Mouse (Mus musculus) liver, embryonic 12.5 days (tissue): ENCODE data around the gene Rora. TPM values are rescaled to one million over a fixed set of nuclear protein-coding genes. Genes with fewer than 3 reads are reported as not detected.

Source experiments
- ATAC-seq: fragments of 200-750 bp; cut with Nextera tagmentation; 2 replicates; pipeline ENCODE4 v1.8.0; 2017; ENCODE audit warnings: moderate number of reproducible peaks, mild to moderate bottlenecking, moderate library complexity
- H3K27ac ChIP-seq: fragments of 300-500 bp; sonication (generic); 2 replicates; pipeline ENCODE4 v1.5.1; 2016; ENCODE audit warnings: mild to moderate bottlenecking
- H3K27me3 ChIP-seq: fragments of 300-500 bp; sonication (generic); replicated peaks from 2 replicates; pipeline ENCODE4 v1.6.1; 2016; ENCODE audit warnings: mild to moderate bottlenecking, moderate library complexity
- H3K36me3 ChIP-seq: fragments of 300-500 bp; sonication (generic); 2 replicates; pipeline ENCODE4 v1.6.1; 2016; ENCODE audit warnings: mild to moderate bottlenecking, moderate library complexity
- H3K4me1 ChIP-seq: fragments of 300-500 bp; sonication (generic); 2 replicates; pipeline ENCODE4 v1.6.1; 2016
- H3K4me2 ChIP-seq: fragments of 300-500 bp; sonication (generic); 2 replicates; pipeline ENCODE4 v1.6.1; 2016; ENCODE audit warnings: mild to moderate bottlenecking, moderate library complexity
- H3K4me3 ChIP-seq: fragments of 300-500 bp; sonication (generic); 2 replicates; pipeline ENCODE4 v1.5.1; 2016; ENCODE audit warnings: mild to moderate bottlenecking, moderate library complexity
- H3K9ac ChIP-seq: fragments of 300-500 bp; sonication (generic); 2 replicates; pipeline ENCODE4 v1.6.1; 2016; ENCODE audit warnings: mild to moderate bottlenecking, moderate library complexity
- H3K9me3 ChIP-seq: fragments of 300-500 bp; sonication (generic); replicated peaks from 2 replicates; pipeline ENCODE4 v1.6.1; 2016; ENCODE audit warnings: mild to moderate bottlenecking, moderate library complexity
- WGBS: fragments of 180-500 bp; shearing (Covaris S2); methylation state at CpG from one replicate; pipeline ENCODE4 v1.1.7; 2016; ENCODE audit not compliant: insufficient replicate concordance; 5-methylcytosine and 5-hydroxymethylcytosine counted together
- polyA plus RNA-seq: library from polyadenylated mRNA; unstranded; fragments of >200 nt; fragmentation: Nextera tagmentation; extraction: Ambion mirVana; gene quantifications from 2 replicates; pipeline ENCODE4 v1.2.1, GENCODE M21; 2016

Rora gene
- polyA plus RNA-seq, 1 experiment from 2014 or later, result 2.4 TPM

DNA sequence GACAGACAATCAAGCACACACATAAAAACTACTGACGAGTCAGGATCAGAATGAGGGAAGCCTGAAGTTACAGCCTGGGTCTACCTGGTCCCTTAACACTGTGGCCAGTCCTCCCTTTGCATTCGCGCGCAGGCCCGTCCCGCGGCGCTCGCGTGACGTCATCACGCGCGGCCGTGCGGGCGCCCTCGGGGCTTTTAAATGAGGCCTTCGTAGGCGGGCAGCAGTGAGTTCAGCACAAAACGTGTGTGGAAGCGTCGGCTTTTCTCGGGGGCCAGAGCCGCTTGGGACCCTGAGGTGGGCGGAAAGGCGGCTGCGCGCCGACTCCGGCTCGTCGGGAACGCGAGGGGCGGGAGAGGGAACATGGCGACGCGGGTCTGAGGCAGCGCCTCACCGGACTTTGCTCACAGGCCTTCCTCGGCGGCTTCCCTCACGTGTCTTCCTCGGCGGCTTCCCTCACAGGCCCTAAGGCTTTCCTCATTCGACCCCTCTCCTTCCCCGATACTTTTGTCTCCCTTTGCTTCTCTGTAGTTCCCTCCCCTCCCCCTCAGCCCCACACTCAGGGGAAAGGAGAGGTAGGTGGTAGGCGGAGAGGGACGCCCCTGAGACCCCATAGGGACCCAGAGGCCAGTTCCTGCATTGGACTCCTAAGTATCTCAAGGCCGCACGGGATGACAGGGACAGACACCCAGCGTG, 744.3 kb downstream of the Rora start, which contains the start of gene Ice2:
TSS of gene Ice2 (plus strand) at position 147 of the 693 bp plus-strand sequence.
- Histone ChIP-seq H3K36me3 (0 out of 2 replicates have a peak, but pooled peaks cover 9% of the 10 kb centered on the region), H3K4me1 (peaks cover 16% of the 10 kb centered on the region), H3K9ac (peak within 1 kb of the TSS; percentile 80), H3K4me3 (peak within 1 kb of the TSS; percentile 73), H3K27ac (peak within 1 kb of the TSS; percentile 80), H3K27me3 (no peaks in the 10 kb centered on the region), H3K4me2 (peak within 1 kb of the TSS; percentile 93), H3K9me3 (no peaks in the 10 kb centered on the region)
- WGBS, result under 1% methylated on average over 53 of the region's 53 CpGs
- ATAC-seq, result peak; percentile 91

DNA sequence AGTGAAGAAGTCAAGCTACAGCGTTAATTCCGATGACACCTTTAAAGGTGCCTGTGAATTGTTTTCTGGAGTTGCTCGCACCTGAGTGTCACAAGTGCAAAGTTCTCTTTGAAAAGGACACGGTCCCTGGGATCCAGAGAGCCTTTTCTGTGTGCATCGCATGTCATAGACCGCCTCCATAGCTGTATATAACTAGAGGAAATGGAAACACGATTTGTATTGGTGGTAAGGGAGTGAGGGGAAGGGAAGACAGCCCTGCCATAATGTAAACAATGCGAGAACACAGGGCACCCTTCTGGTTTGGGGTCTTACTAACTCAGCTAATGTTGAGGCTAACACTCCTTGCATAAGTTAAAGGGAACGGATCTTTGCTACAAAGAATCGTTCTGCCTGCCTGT, 744.9 kb downstream of the Rora start:
- WGBS, result 9% methylated on average over 10 of the region's 10 CpGs
- peak; percentile 48; the same call in 1 of the 2 replicates for ATAC-seq
- no peaks in the 10 kb centered on the region for H3K27me3 ChIP-seq
- peak overlapping the region; percentile 80; the same call in 1 of the 2 replicates for H3K27ac ChIP-seq
- H3K36me3 ChIP-seq, result 0 out of 2 replicates have a peak, but pooled peaks cover 9% of the 10 kb centered on the region
- H3K4me3 ChIP-seq, result peak overlapping the region; percentile 73
- no peaks in the 10 kb centered on the region for H3K9me3 ChIP-seq
- peaks cover 16% of the 10 kb centered on the region for H3K4me1 ChIP-seq
- peak overlapping the region; percentile 80 for H3K9ac ChIP-seq
- H3K4me2 ChIP-seq, result peak overlapping the region; percentile 93

DNA sequence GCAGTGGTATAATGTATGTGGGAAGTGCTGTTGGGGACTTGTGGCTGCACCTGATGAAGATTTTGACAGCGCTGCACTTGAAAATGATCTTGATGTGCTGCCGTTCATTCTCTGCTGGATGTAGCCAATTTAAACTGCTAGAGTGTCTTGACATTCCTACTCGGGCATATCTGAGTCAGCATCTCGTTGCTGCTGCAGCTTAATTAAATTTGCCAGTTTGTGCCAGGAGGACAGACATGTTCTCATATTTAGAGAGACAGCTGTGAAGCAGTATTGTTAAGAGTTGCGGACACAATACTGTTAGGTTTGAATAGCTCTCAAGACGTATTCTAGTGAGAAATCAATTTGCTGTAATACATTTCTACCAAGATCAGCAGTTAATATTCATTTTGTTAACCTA, 751.1 kb downstream of the Rora start:
- Histone ChIP-seq H3K9me3 (no peaks in the 10 kb centered on the region), H3K27me3 (no peaks in the 10 kb centered on the region), H3K4me1 (no peaks in the 10 kb centered on the region), H3K4me2 (no peak overlapping the region), H3K27ac (no peak overlapping the region), H3K36me3 (peaks cover 21% of the 10 kb centered on the region; the same call in 1 of the 2 replicates), H3K9ac (no peak overlapping the region), H3K4me3 (no peak overlapping the region)
- WGBS, result 79% methylated on average over 6 of the region's 6 CpGs
- no peak for ATAC-seq

DNA sequence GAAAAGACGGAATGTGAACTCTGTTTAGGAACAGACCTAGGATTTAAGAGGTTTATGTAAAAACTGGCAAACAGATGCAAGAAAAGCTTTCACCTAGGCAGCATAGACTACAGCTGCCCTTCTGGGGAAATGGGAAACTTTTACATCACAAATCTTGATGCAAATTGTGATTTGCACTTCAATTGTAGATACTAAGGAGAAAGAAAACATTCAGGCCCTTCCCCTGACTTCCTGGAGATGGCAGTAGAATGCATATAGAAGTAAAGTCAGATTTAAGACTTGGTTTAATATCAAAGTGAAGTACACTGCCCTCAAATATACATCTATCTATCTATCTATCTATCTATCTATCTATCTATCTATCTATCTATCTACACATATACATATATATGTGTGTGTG, 765.9 kb downstream of the Rora start:
- Histone ChIP-seq H3K27ac (no peak overlapping the region), H3K9ac (no peak overlapping the region), H3K27me3 (no peaks in the 10 kb centered on the region), H3K9me3 (no peaks in the 10 kb centered on the region), H3K36me3 (peaks cover 81% of the 10 kb centered on the region), H3K4me3 (no peak overlapping the region), H3K4me1 (no peaks in the 10 kb centered on the region), H3K4me2 (no peak overlapping the region)
- WGBS, result 86% methylated on average over 1 of the region's 1 CpGs
- no peak for ATAC-seq

DNA sequence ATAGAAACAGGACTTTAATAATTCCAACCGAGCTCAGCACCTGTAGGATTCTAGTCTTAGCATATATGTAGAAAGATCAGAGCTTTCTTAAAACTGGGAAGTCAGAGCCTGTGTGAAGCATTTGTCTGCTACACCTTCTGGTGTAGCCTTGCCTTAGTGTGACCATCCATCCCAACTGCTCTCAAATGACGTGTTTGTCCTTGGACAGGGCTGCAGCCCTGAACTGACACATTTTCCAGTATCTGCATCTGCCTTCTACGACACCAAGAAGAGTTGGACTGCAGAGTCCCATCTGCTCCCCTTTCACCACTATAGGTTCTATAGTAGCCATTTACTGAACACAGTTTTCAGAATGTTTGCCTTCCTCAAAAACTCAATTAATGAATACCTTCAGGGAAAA, 776.9 kb downstream of the Rora start:
- Histone ChIP-seq H3K36me3 (peaks cover 74% of the 10 kb centered on the region), H3K9me3 (no peaks in the 10 kb centered on the region), H3K27me3 (no peaks in the 10 kb centered on the region), H3K27ac (no peak overlapping the region), H3K4me2 (no peak overlapping the region), H3K4me3 (no peak overlapping the region), H3K4me1 (no peaks in the 10 kb centered on the region), H3K9ac (no peak overlapping the region)
- ATAC-seq, result no peak
- WGBS, result 71% methylated on average over 3 of the region's 3 CpGs

DNA sequence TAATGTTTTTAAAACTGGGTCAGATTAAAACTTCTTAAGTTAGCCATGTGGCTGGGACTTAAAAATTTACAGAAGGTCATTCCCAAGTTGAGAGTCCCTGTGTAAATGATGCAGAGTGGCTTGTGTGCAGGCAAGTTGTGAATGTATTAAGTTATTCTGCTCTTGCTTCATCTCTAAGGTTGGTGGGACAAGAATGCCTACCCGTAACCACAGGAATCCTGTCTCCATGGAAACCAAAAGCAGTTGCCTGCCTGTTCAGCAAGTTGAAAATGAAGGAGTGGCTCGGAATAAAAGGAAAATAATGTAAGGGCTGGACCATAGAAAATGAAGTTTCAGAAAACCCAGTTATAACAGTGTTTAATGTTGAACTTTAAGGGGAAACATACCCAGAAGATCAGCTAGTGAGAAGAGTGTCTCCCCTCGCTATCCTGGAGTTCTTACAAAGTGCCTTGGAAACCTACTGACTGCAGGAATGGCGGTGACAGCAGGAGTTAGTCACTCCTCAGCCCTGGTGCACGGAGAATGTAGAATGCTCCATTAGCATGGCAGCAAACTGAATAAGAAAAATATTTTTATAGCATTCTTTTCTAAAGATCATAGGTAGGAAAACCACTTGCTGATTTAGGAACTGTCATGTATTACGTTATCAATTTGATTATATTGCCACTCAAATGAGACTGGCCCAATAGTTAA, 778.4 kb downstream of the Rora start:
- Histone ChIP-seq H3K9me3 (no peaks in the 10 kb centered on the region), H3K4me1 (no peaks in the 10 kb centered on the region), H3K27ac (no peak overlapping the region), H3K4me3 (no peak overlapping the region), H3K27me3 (no peaks in the 10 kb centered on the region), H3K4me2 (no peak overlapping the region), H3K36me3 (peaks cover 61% of the 10 kb centered on the region), H3K9ac (no peak overlapping the region)
- WGBS, result 73% methylated on average over 6 of the region's 6 CpGs
- no peak for ATAC-seq

DNA sequence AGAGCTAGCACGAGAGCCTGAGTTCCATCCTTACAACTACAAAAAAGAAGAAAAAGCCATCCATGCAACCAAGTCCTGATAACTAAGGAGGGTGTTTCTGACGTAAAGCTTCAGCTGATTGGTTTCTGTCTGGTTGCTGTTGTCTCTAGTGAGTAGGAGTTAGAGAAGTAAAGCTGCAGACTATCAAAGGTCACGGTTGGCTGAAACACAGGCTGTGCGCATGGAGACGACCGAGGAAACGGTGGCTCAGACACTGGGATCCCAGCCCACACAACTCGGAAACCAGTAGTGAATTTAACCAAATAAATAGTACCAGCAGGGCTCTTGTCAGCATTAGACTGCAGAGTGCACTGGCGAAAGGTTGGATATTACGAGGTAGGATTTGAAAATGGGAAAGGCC, 781.6 kb downstream of the Rora start:
- H3K4me2 ChIP-seq, result no peak overlapping the region
- 73% methylated on average over 10 of the region's 10 CpGs for WGBS
- H3K27ac ChIP-seq, result no peak overlapping the region
- no peak for ATAC-seq
- H3K27me3 ChIP-seq, result no peaks in the 10 kb centered on the region
- no peaks in the 10 kb centered on the region for H3K9me3 ChIP-seq
- no peaks in the 10 kb centered on the region for H3K4me1 ChIP-seq
- no peak overlapping the region for H3K9ac ChIP-seq
- H3K4me3 ChIP-seq, result no peak overlapping the region
- H3K36me3 ChIP-seq, result peaks cover 35% of the 10 kb centered on the region

DNA sequence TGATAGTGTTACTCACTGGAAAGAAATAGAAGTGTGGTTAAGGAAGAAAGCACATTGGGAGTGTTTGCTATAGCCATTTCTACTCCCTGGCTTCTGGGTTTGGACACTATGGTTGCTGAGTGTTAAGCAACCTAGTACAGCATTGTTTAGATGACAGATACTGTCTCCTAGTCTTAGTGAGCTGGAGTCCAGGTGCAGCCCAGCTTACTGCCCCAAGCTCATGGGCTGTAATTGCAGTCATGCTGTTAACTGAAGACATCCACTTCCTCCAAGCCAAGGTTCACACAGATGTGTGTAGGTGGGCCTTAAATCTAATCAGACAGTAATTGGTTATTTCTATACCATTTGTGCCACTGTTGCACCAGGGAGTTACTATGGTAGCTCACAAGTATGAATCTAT, 782.1 kb downstream of the Rora start:
- Histone ChIP-seq H3K4me2 (no peak overlapping the region), H3K4me3 (no peak overlapping the region), H3K9ac (no peak overlapping the region), H3K27ac (no peak overlapping the region), H3K9me3 (no peaks in the 10 kb centered on the region), H3K36me3 (peaks cover 30% of the 10 kb centered on the region), H3K4me1 (0 out of 2 replicates have a peak, but pooled peaks cover 3% of the 10 kb centered on the region), H3K27me3 (no peaks in the 10 kb centered on the region)
- no peak for ATAC-seq
